Mouse (Mus musculus): ENCODE measurements around the gene Adcy3.
"Not testable (repeated sequence)": the region's sequence is repeated elsewhere in the genome, so short reads cannot be mapped to it uniquely, and the experiment has no call there.

The Adcy3 gene

GRCm38 (mm10) chr12:4237481-4237880, 104.6 kb downstream of the Adcy3 start:
- no peak for DNase-seq (ENCODE audit: extremely low read depth, low read depth, low spot score)

GRCm38 (mm10) chr12:4240281-4240680, 107.4 kb downstream of the Adcy3 start:
- not testable (repeated sequence) for DNase-seq (ENCODE audit: extremely low read depth, low read depth, low spot score)

GRCm38 (mm10) chr12:4243805-4244204, 110.9 kb downstream of the Adcy3 start:
- DNase-seq (ENCODE audit: extremely low read depth, low read depth, low spot score): no peak

- DNase-seq (ENCODE audit: extremely low read depth, low read depth, low spot score): no peak
Observed at GRCm38 (mm10) chr12:4245742-4246141, 112.8 kb downstream of the Adcy3 start.

- no peak for DNase-seq (ENCODE audit: extremely low read depth, low read depth, low spot score)
Observed at GRCm38 (mm10) chr12:4249786-4250185, 116.9 kb downstream of the Adcy3 start.

- no peak for DNase-seq (ENCODE audit: extremely low read depth, low read depth, low spot score)
Observed at GRCm38 (mm10) chr12:4252742-4253655, 120.1 kb downstream of the Adcy3 start.
